Mouse (Mus musculus) forebrain, embryonic 16.5 days (tissue): ENCODE measurements at regions not wholly inside any gene's neighbourhood (a gene's known extent, or its start where the extent isn't known, plus 50 kb on each side); places are given as distances from the start of the nearest gene placed in this dataset.

Experiments
- ATAC-seq: fragments of 200-750 bp; cut with Nextera tagmentation; 2 replicates; pipeline ENCODE4 v1.8.0; 2017; ENCODE audit warnings: mild to moderate bottlenecking, moderate library complexity
- H3K27ac ChIP-seq: fragments of 300-500 bp; sonication (generic); 2 replicates; pipeline ENCODE4 v1.5.1; 2014; ENCODE audit warnings: low read length, control low read depth
- H3K27me3 ChIP-seq: fragments of 300-500 bp; sonication (generic); replicated peaks from 2 replicates; pipeline ENCODE4 v1.6.1; 2014; ENCODE audit warnings: low read length; ENCODE audit not compliant: control insufficient read depth, insufficient read depth
- H3K36me3 ChIP-seq: fragments of 300-500 bp; sonication (generic); 2 replicates; pipeline ENCODE4 v1.6.1; 2014; ENCODE audit not compliant: control insufficient read depth, insufficient read depth
- H3K4me1 ChIP-seq: fragments of 300-500 bp; sonication (generic); replicated peaks from 2 replicates; pipeline ENCODE4 v1.6.1; 2014; ENCODE audit warnings: low read length; ENCODE audit not compliant: control insufficient read depth, insufficient read depth
- H3K4me2 ChIP-seq: fragments of 300-500 bp; sonication (generic); 2 replicates; pipeline ENCODE4 v1.6.1; 2014; ENCODE audit warnings: mild to moderate bottlenecking, low read length, control low read depth
- H3K4me3 ChIP-seq: fragments of 300-500 bp; sonication (generic); replicated peaks from 2 replicates; pipeline ENCODE4 v1.5.1; 2014; ENCODE audit warnings: mild to moderate bottlenecking, low read length, control low read depth
- H3K9ac ChIP-seq: fragments of 300-500 bp; sonication (generic); replicated peaks from 2 replicates; pipeline ENCODE4 v1.6.1; 2014; ENCODE audit warnings: low read depth, low read length, control low read depth
- H3K9me3 ChIP-seq: fragments of 300-500 bp; sonication (generic); 2 replicates; pipeline ENCODE4 v1.6.1; 2016; ENCODE audit warnings: low read length; ENCODE audit not compliant: control insufficient read depth
- WGBS: fragments of 180-500 bp; shearing (Covaris S2); extraction: QIAGEN DNeasy Blood & Tissue Kit; methylation state at CpG from one replicate; pipeline ENCODE4 v1.1.7; 2014; 5-methylcytosine and 5-hydroxymethylcytosine counted together

GRCm38 (mm10) chr16:57902498-57902897 lies 148.0 kb upstream of the Col8a1 start:
- Histone ChIP-seq H3K4me2 (no peak overlapping the region), H3K9me3 (no peaks in the 10 kb centered on the region), H3K9ac (no peak overlapping the region), H3K4me3 (no peak overlapping the region), H3K36me3 (no peaks in the 10 kb centered on the region), H3K27ac (no peak overlapping the region), H3K4me1 (no peaks in the 10 kb centered on the region), H3K27me3 (no peaks in the 10 kb centered on the region)
- ATAC-seq = no peak
- WGBS = 64% methylated on average over 3 of the region's 3 CpGs

DNA sequence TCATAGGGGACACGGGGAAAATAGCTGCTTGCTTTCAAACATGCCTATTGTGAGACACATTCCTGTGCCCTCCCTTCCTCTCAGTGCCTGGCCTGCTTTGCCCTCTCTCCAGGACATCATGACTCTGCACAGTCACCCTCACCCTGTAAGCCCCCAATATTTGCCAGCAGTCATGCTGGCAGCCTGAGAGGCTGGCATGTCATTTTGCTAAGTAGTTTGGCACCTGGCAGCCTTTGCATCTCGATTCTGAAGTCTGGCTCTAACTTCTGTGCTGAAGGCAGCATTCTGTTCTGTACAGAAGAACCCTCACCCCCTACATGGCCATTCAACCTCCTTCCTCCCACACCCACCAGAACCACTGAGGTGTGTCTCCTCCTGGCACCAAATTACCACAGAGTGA lies 157.5 kb upstream of the Col8a1 start:
- WGBS = 32% methylated on average over 2 of the region's 2 CpGs
- peaks cover 2% of the 10 kb centered on the region; the same call in 1 of the 2 replicates for H3K4me1 ChIP-seq
- peak; percentile 43; the same call in 1 of the 2 replicates for ATAC-seq
- H3K4me3 ChIP-seq = no peak overlapping the region
- H3K36me3 ChIP-seq = no peaks in the 10 kb centered on the region
- H3K27ac ChIP-seq = no peak overlapping the region
- no peaks in the 10 kb centered on the region for H3K27me3 ChIP-seq
- H3K9ac ChIP-seq = no peak overlapping the region
- H3K9me3 ChIP-seq = no peaks in the 10 kb centered on the region
- H3K4me2 ChIP-seq = no peak overlapping the region

- Histone ChIP-seq H3K4me2 (no peak overlapping the region), H3K9me3 (no peaks in the 10 kb centered on the region), H3K27ac (no peak overlapping the region), H3K36me3 (no peaks in the 10 kb centered on the region), H3K27me3 (no peaks in the 10 kb centered on the region), H3K4me3 (no peak overlapping the region), H3K4me1 (peaks cover 2% of the 10 kb centered on the region; the same call in 1 of the 2 replicates), H3K9ac (no peak overlapping the region)
- ATAC-seq = no peak
- WGBS = 71% methylated on average over 1 of the region's 1 CpGs
Observed at GRCm38 (mm10) chr16:57914506-57914905, 160.0 kb upstream of the Col8a1 start.

DNA sequence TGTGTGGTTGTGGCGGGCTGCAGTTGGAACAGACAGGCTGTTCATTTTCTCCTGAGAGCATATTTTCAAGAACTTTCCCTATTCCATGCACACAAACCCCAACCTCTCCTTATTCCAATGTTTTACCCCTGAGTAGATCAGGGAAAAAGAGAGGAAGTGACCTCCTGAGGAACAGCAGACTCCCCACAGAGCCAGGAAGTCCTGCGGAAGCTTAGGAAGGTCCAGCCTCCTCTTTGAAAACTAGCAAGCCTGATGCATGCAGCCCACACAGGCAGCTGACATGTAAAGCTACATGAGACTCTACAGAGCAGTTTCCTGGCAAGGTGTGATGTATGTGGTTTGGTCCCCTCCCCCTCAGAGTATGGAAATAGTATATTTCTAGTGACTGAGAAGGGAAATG lies 160.9 kb upstream of the Col8a1 start:
- WGBS = 89% methylated on average over 2 of the region's 2 CpGs
- no peak overlapping the region for H3K4me3 ChIP-seq
- no peaks in the 10 kb centered on the region for H3K27me3 ChIP-seq
- H3K9me3 ChIP-seq = no peaks in the 10 kb centered on the region
- H3K4me1 ChIP-seq = peaks cover 2% of the 10 kb centered on the region; the same call in 1 of the 2 replicates
- no peak overlapping the region for H3K9ac ChIP-seq
- ATAC-seq = no peak
- no peak overlapping the region for H3K27ac ChIP-seq
- H3K36me3 ChIP-seq = no peaks in the 10 kb centered on the region
- no peak overlapping the region for H3K4me2 ChIP-seq

DNA sequence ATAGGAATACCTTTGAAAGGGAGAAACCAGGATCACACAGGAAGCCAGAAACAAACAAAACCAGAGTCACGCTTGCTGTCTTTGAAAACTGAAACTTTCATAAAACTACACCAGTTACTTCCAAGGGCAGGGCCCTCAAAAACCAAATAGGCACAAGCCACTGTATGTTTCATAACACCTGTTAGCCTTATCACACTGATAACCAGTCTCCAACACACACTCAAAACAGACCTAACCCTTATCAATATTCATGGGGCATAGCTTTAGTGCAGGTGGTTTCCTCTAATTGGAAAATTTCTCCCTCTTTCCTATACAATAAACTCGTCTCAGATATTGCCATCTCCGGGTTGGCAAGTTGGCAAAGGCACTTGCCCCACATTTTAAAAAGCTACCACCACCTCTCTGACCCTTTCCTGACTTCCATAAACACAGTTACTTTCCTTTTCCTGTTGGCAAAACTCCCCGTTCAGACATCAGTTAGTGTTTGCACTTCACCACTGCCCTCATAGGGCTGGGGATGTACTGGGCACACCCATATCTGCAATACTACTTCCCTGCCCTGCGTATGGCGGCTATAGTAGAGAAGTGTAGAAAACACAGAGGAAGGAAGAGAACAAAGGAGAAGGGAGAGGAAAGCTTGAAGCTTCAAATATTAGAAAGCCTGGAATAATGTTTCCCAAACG lies 169.1 kb upstream of the Col8a1 start:
- H3K36me3 ChIP-seq = no peaks in the 10 kb centered on the region
- no peak overlapping the region for H3K27ac ChIP-seq
- H3K27me3 ChIP-seq = no peaks in the 10 kb centered on the region
- 59% methylated on average over 7 of the region's 7 CpGs for WGBS
- H3K9ac ChIP-seq = no peak overlapping the region
- ATAC-seq = no peak
- no peak overlapping the region for H3K4me2 ChIP-seq
- H3K9me3 ChIP-seq = no peaks in the 10 kb centered on the region
- H3K4me1 ChIP-seq = no peaks in the 10 kb centered on the region
- no peak overlapping the region for H3K4me3 ChIP-seq

DNA sequence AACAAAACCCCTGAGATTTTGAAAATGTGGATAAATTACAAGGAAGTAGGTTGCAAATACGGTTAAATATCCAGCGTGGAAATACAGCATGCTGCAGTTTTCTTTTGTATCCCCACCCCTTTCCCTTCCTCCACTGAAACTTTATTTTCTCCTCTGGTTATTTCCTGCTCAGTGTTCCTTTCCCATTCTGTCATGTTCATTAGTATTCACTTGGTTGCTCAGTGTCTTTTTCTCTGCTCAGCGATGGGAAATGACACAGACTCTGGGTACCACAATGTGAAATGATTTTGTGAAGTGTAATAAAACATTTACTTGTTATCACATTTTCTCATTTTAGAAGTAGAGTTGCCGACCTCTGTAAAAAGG lies 169.6 kb upstream of the Col8a1 start:
- Histone ChIP-seq H3K27me3 (no peaks in the 10 kb centered on the region), H3K9me3 (no peaks in the 10 kb centered on the region), H3K9ac (no peak overlapping the region), H3K27ac (no peak overlapping the region), H3K4me3 (no peak overlapping the region), H3K36me3 (no peaks in the 10 kb centered on the region), H3K4me2 (no peak overlapping the region), H3K4me1 (no peaks in the 10 kb centered on the region)
- WGBS = 44% methylated on average over 4 of the region's 4 CpGs
- ATAC-seq = peak; percentile 61

DNA sequence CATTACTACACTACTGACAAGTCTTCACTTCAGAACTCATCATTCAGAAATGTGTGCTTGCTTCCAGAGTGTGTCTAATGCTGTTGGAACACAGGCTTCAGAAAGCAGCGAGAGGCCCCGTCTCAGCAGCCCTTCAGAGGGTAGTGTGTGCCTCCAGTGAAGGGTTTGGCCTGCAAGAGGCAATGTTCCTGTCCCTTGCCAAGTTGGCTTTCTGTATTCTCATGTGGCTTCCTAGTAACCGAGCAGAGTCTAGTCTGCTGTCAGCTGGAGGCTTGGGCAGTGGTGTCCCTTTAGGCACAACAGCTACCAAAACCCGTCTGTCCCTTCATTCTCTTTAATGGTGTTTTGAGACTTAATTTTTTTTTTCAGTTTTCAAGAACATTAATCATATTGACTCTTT lies 173.3 kb upstream of the Col8a1 start:
- Histone ChIP-seq H3K4me3 (no peak overlapping the region), H3K27me3 (no peaks in the 10 kb centered on the region), H3K27ac (no peak overlapping the region), H3K9me3 (no peaks in the 10 kb centered on the region), H3K4me1 (no peaks in the 10 kb centered on the region), H3K36me3 (no peaks in the 10 kb centered on the region), H3K4me2 (no peak overlapping the region), H3K9ac (no peak overlapping the region)
- 80% methylated on average over 4 of the region's 4 CpGs for WGBS
- no peak for ATAC-seq

- no peaks in the 10 kb centered on the region for H3K27me3 ChIP-seq
- H3K4me1 ChIP-seq = no peaks in the 10 kb centered on the region
- ATAC-seq = no peak
- H3K9ac ChIP-seq = no peak overlapping the region
- no peak overlapping the region for H3K4me3 ChIP-seq
- no peaks in the 10 kb centered on the region for H3K36me3 ChIP-seq
- WGBS = 64% methylated on average over 4 of the region's 4 CpGs
- no peak overlapping the region for H3K27ac ChIP-seq
- H3K9me3 ChIP-seq = no peaks in the 10 kb centered on the region
- H3K4me2 ChIP-seq = no peak overlapping the region
Observed at GRCm38 (mm10) chr16:57928301-57928700, 173.8 kb upstream of the Col8a1 start.

GRCm38 (mm10) chr16:57929151-57929764 lies 174.7 kb upstream of the Col8a1 start:
- H3K9me3 ChIP-seq = no peaks in the 10 kb centered on the region
- H3K4me3 ChIP-seq = no peak overlapping the region
- H3K27ac ChIP-seq = no peak overlapping the region
- ATAC-seq = no peak
- no peak overlapping the region for H3K9ac ChIP-seq
- 69% methylated on average over 12 of the region's 12 CpGs for WGBS
- H3K4me1 ChIP-seq = no peaks in the 10 kb centered on the region
- H3K36me3 ChIP-seq = no peaks in the 10 kb centered on the region
- H3K4me2 ChIP-seq = no peak overlapping the region
- no peaks in the 10 kb centered on the region for H3K27me3 ChIP-seq
